Mouse (Mus musculus): ENCODE measurements around the gene Nprl2. TPM values are rescaled to one million over a fixed set of nuclear protein-coding genes. Genes with fewer than 3 reads are reported as not detected.

Gene Nprl2
- total and polyA plus RNA-seq, 3 experiments: 23.2 to 30.2 TPM; not detected in 1

DNA sequence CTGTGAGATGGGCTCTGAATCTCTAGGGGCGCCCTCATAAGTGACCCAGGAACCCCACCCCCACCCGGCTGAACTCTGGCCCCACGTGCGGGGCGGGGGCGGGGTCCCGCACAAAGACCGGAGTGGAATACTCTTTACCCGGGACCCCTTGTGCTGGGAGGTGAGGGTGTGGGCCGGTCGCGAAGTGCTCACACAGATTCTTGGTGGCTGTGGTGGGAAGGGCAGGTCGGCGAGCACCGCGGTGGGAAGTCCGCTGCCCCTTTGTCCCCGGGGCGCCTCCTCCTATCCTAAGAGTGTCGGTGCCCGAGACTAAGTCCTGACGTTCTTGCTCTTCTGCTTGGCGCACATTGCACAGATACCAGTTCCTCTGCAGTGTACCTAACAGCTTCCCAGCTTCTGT is 27.2 kb downstream of the Nprl2 start (continued):
- TF ChIP-seq NRF1 (IDR thresholded peaks at IDR 0.05; ENCODE audit: insufficient read depth, low read depth, low read length, poor library complexity, severe bottlenecking) (no peak), NELFE (IDR thresholded peaks at IDR 0.05; ENCODE audit: low read depth, low read length) (peak; percentile 43; the same call in 1 of the 2 replicates), POLR2A (IDR thresholded peaks at IDR 0.05; ENCODE audit: control insufficient read depth in 1 of 2, insufficient read depth in 1 of 2, low read depth in 1 of 2, low read length in 2 of 2, poor library complexity in 1 of 2) (peak in 1 of 2 experiments; percentile 33; a peak in 1 of 4 replicates), SIN3A (IDR thresholded peaks at IDR 0.05; ENCODE audit: low read length) (no peak), GABPA (IDR thresholded peaks at IDR 0.05; ENCODE audit: low read depth, low read length) (no peak), CTCF (IDR thresholded peaks at IDR 0.05 in 2 of 3, conservative IDR thresholded peaks at IDR 0.05 in 1 of 3; ENCODE audit: control insufficient read depth in 1 of 3, insufficient read depth in 1 of 3, low read depth in 2 of 3, low read length in 3 of 3, poor library complexity in 1 of 3, severe bottlenecking in 1 of 3) (no peak), MAZ (IDR thresholded peaks at IDR 0.05; ENCODE audit: low read depth, low read length) (peak; percentile 73; the same call in 1 of the 2 replicates), USF1 (IDR thresholded peaks at IDR 0.05; ENCODE audit: low read depth, low read length) (peak; percentile 68), UBTF (IDR thresholded peaks at IDR 0.05; ENCODE audit: borderline replicate concordance, insufficient read depth, low read depth, low read length) (0 out of 2 replicates have a peak, but pooled peaks have one; percentile 74), POLR2AphosphoS2 (IDR thresholded peaks at IDR 0.05; ENCODE audit: low read length) (0 out of 2 replicates have a peak, but pooled peaks have one; percentile 16), BHLHE40 (IDR thresholded peaks at IDR 0.05; ENCODE audit: borderline replicate concordance, low read depth, low read length) (peak; percentile 88)

DNA sequence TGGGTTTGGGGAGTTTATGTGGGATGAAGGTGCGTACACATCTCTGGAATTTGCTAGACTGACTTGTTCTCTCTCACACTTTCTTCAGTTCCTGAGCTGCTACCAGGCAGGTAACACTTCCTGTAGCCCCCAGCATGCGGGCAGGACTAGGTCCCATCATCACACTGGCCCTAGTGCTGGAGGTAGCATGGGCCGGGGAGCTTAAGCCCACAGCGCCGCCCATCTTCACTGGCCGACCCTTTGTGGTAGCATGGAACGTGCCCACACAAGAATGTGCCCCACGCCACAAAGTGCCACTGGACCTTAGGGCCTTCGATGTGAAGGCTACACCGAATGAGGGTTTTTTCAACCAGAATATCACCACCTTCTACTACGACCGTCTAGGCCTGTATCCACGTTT is 28.0 kb downstream of the Nprl2 start:
- Histone ChIP-seq H3K27ac (ENCODE audit: control insufficient read depth, low read depth, low read length) (peak overlapping the region; percentile 58), H3K4me3 (ENCODE audit: control insufficient read depth in 1 of 2, insufficient read depth in 1 of 2, low read depth in 2 of 2, low read length in 2 of 2) (peak overlapping the region; percentile 72 to 76), H3K4me1 (ENCODE audit: control insufficient read depth in 1 of 2, insufficient read depth in 2 of 2, low read length in 2 of 2) (peaks cover 9 to 43% of the 10 kb centered on the region in 2 experiments), H3K36me3 (ENCODE audit: control insufficient read depth in 1 of 2, insufficient read depth in 2 of 2, low read length in 2 of 2) (peaks cover 0 to 28% of the 10 kb centered on the region in 2 experiments; a peak in 2 of 4 replicates), H3K27me3 (ENCODE audit: control insufficient read depth in 1 of 2, insufficient read depth in 2 of 2, low read length in 2 of 2) (no peaks in the 10 kb centered on the region), H3K79me2 (ENCODE audit: control insufficient read depth, insufficient read depth, low read length, poor library complexity) (peaks cover 14% of the 10 kb centered on the region), H3K9me3 (replicated peaks; ENCODE audit: insufficient read depth, low read length) (no peaks in the 10 kb centered on the region), H3K9ac (ENCODE audit: control insufficient read depth, low read depth, low read length, poor library complexity, severe bottlenecking) (peak overlapping the region; percentile 77)
- TF ChIP-seq MAX (IDR thresholded peaks at IDR 0.05; ENCODE audit: low read length) (no peak), ZC3H11A (IDR thresholded peaks at IDR 0.05; ENCODE audit: low read depth, low read length) (no peak), GATA1 (IDR thresholded peaks at IDR 0.05; ENCODE audit: low read depth, low read length) (no peak), MYC (IDR thresholded peaks at IDR 0.05; ENCODE audit: low read depth, low read length) (peak; percentile 4; the same call in 1 of the 2 replicates), CTCF (IDR thresholded peaks at IDR 0.05 in 2 of 3, conservative IDR thresholded peaks at IDR 0.05 in 1 of 3; ENCODE audit: control insufficient read depth in 1 of 3, insufficient read depth in 1 of 3, low read depth in 2 of 3, low read length in 3 of 3, poor library complexity in 1 of 3, severe bottlenecking in 1 of 3) (no peak), ETS1 (IDR thresholded peaks at IDR 0.05; ENCODE audit: low read depth, low read length) (0 out of 2 replicates have a peak, but pooled peaks have one; percentile 11), UBTF (IDR thresholded peaks at IDR 0.05; ENCODE audit: borderline replicate concordance, insufficient read depth, low read depth, low read length) (no peak)
- no peak for DNase-seq (ENCODE audit: low read depth, low spot score)

DNA sequence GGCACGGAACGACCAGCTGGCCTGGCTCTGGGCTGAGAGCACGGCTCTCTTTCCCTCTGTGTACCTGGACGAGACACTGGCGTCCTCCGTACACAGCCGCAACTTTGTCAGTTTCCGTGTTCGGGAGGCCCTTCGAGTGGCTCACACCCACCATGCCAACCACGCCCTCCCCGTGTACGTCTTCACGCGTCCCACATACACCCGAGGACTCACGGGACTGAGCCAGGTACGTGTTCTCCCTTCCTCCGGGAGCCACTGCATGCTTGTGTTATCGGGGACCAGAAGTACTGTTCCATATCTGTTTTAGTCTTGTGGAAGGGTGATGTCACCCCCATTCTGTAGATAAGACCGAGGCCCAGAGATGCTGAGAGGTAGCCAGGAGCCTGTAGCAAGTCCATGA is 28.8 kb downstream of the Nprl2 start:
- Histone ChIP-seq H3K79me2 (ENCODE audit: control insufficient read depth, insufficient read depth, low read length, poor library complexity) (peaks cover 14% of the 10 kb centered on the region), H3K27ac (ENCODE audit: control insufficient read depth, low read depth, low read length) (peak overlapping the region; percentile 58), H3K4me3 (ENCODE audit: control insufficient read depth in 1 of 2, insufficient read depth in 1 of 2, low read depth in 2 of 2, low read length in 2 of 2) (peak overlapping the region; percentile 26 to 42), H3K27me3 (ENCODE audit: control insufficient read depth in 1 of 2, insufficient read depth in 2 of 2, low read length in 2 of 2) (no peaks in the 10 kb centered on the region), H3K9ac (ENCODE audit: control insufficient read depth, low read depth, low read length, poor library complexity, severe bottlenecking) (peak overlapping the region; percentile 77), H3K4me1 (ENCODE audit: control insufficient read depth in 1 of 2, insufficient read depth in 2 of 2, low read length in 2 of 2) (peaks cover 9 to 40% of the 10 kb centered on the region in 2 experiments), H3K9me3 (replicated peaks; ENCODE audit: insufficient read depth, low read length) (no peaks in the 10 kb centered on the region), H3K36me3 (ENCODE audit: control insufficient read depth in 1 of 2, insufficient read depth in 2 of 2, low read length in 2 of 2) (peaks cover 0 to 28% of the 10 kb centered on the region in 2 experiments; a peak in 2 of 4 replicates)
- DNase-seq (ENCODE audit: low read depth, low spot score): peak; percentile 73
- TF ChIP-seq HCFC1 (IDR thresholded peaks at IDR 0.05; ENCODE audit: low read depth, low read length) (no peak; the same call in 1 of the 2 replicates), GABPA (IDR thresholded peaks at IDR 0.05; ENCODE audit: low read depth, low read length) (no peak), KAT2A (conservative IDR thresholded peaks at IDR 0.05; ENCODE audit: low read depth, low read length) (no peak), ELF1 (IDR thresholded peaks at IDR 0.05; ENCODE audit: low read depth, low read length) (no peak), BHLHE40 (IDR thresholded peaks at IDR 0.05; ENCODE audit: borderline replicate concordance, low read depth, low read length) (peak; percentile 85), POLR2AphosphoS2 (IDR thresholded peaks at IDR 0.05; ENCODE audit: low read length) (no peak), CTCF (IDR thresholded peaks at IDR 0.05 in 2 of 3, conservative IDR thresholded peaks at IDR 0.05 in 1 of 3; ENCODE audit: control insufficient read depth in 1 of 3, insufficient read depth in 1 of 3, low read depth in 2 of 3, low read length in 3 of 3, poor library complexity in 1 of 3, severe bottlenecking in 1 of 3) (no peak), USF1 (IDR thresholded peaks at IDR 0.05; ENCODE audit: low read depth, low read length) (no peak), TCF12 (IDR thresholded peaks at IDR 0.05; ENCODE audit: low read depth, low read length) (peak; percentile 85), SIN3A (IDR thresholded peaks at IDR 0.05; ENCODE audit: low read length) (peak; percentile 67), POLR2A (IDR thresholded peaks at IDR 0.05; ENCODE audit: control insufficient read depth in 1 of 2, insufficient read depth in 1 of 2, low read depth in 1 of 2, low read length in 2 of 2, poor library complexity in 1 of 2) (no peak; a peak in 1 of 4 replicates), RAD21 (IDR thresholded peaks at IDR 0.05; ENCODE audit: low read depth, low read length) (no peak), SMC3 (IDR thresholded peaks at IDR 0.05; ENCODE audit: low read depth, low read length) (no peak), E2F4 (IDR thresholded peaks at IDR 0.05; ENCODE audit: borderline replicate concordance, low read depth, low read length) (no peak), ZKSCAN1 (IDR thresholded peaks at IDR 0.05; ENCODE audit: low read depth, low read length) (no peak), RCOR1 (IDR thresholded peaks at IDR 0.05; ENCODE audit: low read depth, low read length) (no peak), UBTF (IDR thresholded peaks at IDR 0.05; ENCODE audit: borderline replicate concordance, insufficient read depth, low read depth, low read length) (no peak), NELFE (IDR thresholded peaks at IDR 0.05; ENCODE audit: low read depth, low read length) (no peak), ZC3H11A (IDR thresholded peaks at IDR 0.05; ENCODE audit: low read depth, low read length) (no peak)

Data from MEL (cell line).